Mouse (Mus musculus) layer of hippocampus, adult 2 months (tissue): ENCODE data around the gene Mctp2. TPM values are rescaled to one million over a fixed set of nuclear protein-coding genes. Genes with fewer than 3 reads are reported as not detected.
"Not testable (repeated sequence)": the region's sequence is repeated elsewhere in the genome, so short reads cannot be mapped to it uniquely, and the experiment has no call there.

Experiments
- DNase-seq, 2 experiments: peaks; one replicate each; pipeline ENCODE4 v3.0.0; 2022; ENCODE audit warnings: low spot score in 2 of 2
- H3K27ac ChIP-seq: fragments of 200-600 bp; 2 replicates; pipeline ENCODE4 v1.8.1; 2022
- H3K4me3 ChIP-seq: fragments of 200-600 bp; 2 replicates; pipeline ENCODE4 v1.8.1; 2022; ENCODE audit warnings: mild to moderate bottlenecking
- CTCF ChIP-seq: fragments of 200-600 bp; conservative IDR thresholded peaks from 2 replicates; pipeline ENCODE4 v1.8.1; 2022; ENCODE audit warnings: antibody characterized with exemption, mild to moderate bottlenecking, moderate library complexity
- total RNA-seq, 2 experiments: library from RNA; stranded (reverse); gene quantifications; 2 replicates each; pipeline ENCODE4 v1.2.3; 2021

The Mctp2 gene
- total RNA-seq, 2 experiments from 2014 or later: 1.7 to 1.8 TPM

DNA sequence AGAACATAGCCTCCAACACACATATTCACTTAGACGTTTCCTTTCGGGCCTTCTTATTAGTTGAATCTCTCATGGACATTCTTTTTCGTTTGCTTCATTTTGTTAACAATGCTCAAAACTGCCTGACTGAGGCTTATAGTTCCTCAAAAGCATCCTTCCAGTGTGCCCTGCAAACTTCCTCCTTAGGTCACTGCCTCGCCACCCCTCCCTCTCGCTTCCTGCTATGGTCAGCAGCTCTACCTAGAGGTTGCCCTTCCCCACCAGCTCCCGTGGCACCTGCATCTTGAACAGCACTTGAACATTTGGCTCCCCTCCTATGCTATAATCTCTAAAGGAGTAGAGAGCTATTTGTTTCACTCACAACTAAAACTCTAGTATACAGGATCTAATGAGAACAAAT lies 6.7 kb downstream of the Mctp2 start:
- no peak for TF ChIP-seq CTCF
- no peak overlapping the region for H3K27ac ChIP-seq
- DNase-seq: no peak
- H3K4me3 ChIP-seq: no peak overlapping the region

DNA sequence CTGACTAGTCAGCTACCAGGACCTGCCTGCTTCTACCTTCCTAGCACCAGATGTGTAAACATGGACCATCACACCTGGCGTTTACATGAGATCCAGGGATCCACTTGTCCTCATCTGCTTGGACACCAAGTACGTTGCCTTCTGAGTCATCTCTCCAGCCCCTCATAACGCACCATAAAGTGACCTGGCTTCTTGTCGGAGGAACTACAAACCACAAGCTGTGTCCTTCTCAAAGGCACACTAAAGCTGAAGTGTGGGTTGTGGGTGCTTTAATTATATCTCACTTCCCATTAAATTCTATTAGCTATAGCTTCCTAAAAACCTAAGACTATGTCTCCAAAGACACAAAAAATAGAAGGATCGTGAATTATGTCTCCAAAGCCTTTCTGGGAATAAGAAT lies 9.4 kb downstream of the Mctp2 start:
- TF ChIP-seq CTCF: no peak
- no peak for DNase-seq
- no peak overlapping the region for H3K27ac ChIP-seq
- no peak overlapping the region for H3K4me3 ChIP-seq

DNA sequence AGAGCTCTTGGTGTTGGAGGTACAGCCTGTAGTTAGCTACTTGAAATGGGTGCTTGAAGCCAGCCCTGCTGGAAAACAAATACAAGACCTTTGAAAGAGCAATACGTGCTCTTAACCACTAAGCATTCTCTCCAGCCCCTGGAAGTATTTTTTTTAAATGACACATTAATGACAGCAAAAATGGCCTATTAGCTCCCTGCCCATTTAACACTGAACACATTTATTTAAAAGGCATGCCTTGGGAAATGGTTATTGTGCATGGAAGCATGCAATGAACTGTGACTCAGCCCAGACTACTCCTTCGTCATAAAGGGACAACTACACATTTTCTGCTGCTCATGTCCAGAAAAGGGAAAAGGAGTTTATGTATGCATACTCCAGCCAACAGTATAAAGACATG lies 10.2 kb downstream of the Mctp2 start:
- Histone ChIP-seq H3K27ac (no peak overlapping the region), H3K4me3 (no peak overlapping the region)
- no peak for TF ChIP-seq CTCF
- no peak for DNase-seq

DNA sequence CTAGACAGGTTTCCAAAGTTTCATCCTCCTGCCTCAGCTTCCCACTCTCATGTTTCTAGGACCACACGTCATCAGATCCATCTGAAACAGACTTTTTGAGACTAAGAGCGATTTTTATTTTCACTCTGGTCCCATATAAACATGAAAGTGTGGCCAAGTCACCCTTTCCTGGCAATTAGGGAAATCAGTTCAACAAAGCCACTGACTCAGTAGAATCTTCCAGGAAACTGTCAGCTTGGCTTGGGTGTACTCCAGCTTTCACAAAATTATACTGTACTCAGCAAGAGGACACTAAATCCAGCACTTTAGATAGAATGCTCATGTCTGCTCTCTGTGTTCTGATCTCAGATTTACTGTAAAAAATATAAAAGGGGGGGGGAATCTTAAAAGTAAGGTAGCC lies 11.5 kb downstream of the Mctp2 start:
- TF ChIP-seq CTCF: no peak
- no peak overlapping the region for H3K27ac ChIP-seq
- DNase-seq: no peak
- H3K4me3 ChIP-seq: no peak overlapping the region

DNA sequence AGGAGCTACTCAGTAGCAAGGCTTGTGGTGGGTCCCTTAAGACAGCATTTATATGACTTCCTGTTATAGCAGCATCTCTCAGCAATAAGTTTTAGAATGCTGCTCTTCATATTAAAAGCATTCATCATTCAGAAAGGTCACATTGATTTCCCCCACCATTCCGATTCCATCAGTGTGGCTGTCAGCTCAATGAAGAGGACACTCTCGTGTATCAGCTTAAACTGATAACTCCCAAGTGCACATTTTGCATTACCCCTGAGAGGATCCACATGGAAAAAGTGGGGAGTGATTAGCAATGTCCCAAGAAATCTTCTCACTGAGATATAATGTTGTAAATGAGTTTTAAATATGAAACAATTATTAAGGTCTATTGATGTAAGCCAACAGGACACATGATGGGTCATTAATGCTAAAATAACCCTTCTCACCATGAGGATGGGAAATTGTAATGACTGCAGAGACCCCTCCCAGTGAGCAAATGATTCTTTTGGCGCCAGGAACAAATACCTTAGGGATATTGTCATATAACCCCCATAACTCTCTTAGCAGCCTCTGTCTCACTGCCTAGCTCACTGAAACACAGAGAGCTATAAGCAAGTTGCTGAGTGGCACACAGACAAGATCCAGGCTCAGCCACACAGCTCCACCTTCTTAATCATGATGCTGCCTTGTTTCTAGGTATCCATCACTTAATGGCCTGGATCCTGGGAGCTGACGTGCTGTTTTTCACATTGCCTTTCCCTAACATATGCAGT lies 12.4 kb downstream of the Mctp2 start:
- Histone ChIP-seq H3K27ac (no peak overlapping the region), H3K4me3 (no peak overlapping the region)
- no peak for DNase-seq
- TF ChIP-seq CTCF: no peak

DNA sequence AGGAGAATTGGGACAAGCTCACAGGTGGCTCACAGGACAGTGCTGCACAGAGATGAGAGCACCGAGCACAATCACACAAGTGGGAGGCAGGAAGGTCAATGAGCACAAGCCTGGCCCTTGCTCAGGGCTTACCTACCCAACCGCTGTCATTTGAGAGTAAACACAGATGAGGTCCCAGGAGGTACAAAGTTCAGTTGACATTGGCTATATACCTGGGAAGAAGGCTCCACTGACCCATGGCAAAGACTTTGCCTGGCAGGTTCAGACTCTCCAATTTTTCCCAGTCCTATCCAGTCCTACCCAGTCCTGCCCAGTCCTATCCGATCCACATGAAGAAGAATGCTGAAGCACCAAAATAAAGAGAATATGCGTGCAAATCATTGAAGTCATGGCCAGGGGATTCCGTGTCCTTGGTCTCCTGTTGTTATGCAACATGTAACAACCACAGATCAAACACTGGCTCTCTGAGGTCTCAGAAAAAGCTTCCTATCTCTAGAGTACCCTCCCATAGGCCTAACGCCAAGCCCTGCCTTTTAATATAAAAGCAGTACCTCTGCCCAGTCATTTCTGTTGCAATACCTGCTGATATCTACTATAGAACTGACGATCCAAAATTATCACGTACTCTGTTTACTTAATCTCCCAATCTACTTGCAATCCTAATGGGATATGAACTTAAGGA lies 14.0 kb downstream of the Mctp2 start:
- H3K4me3 ChIP-seq: no peak overlapping the region
- H3K27ac ChIP-seq: no peak overlapping the region
- DNase-seq: no peak
- TF ChIP-seq CTCF: no peak

DNA sequence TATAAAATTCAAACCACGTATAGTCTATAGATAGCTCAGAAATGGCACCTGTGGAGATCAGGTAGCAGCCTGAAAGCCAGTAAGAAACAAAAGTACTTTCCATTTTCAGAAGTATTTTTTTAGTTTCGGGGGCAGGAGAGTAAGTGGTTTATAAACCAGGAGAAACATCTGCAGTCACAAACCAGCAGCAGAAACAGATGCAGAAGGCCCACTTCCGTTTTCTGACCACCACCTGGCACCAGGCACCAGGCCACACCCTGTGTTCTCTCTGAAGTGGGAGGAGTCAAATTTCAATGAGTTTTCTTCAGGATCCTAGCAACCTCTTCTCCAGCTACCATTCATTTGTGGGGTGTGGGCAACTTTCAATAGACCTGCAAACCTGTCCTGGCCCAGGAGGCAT lies 25.7 kb downstream of the Mctp2 start:
- no peak for DNase-seq
- no peak for TF ChIP-seq CTCF
- H3K27ac ChIP-seq: no peak overlapping the region
- H3K4me3 ChIP-seq: no peak overlapping the region

DNA sequence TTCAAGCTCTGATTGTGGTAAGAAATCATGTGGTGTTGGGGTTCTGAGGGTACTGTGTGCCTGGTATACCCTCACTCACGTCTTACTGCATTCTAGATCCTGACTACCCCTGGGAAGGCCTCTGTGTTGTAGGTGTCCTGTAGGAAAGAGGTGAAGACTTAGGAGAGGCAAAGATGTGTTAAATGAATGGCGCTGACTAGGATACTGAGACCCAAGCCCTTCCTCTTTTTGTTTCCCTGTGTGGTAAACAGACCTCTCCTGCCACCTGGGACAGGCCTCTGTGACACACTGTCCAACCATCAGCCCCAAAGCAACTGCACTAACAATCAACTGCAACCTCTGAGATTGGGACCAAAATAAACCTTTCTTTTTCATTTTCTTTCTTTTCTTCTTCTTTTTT lies 28.0 kb downstream of the Mctp2 start:
- no peak overlapping the region for H3K4me3 ChIP-seq
- TF ChIP-seq CTCF: no peak
- no peak for DNase-seq
- no peak overlapping the region for H3K27ac ChIP-seq

DNA sequence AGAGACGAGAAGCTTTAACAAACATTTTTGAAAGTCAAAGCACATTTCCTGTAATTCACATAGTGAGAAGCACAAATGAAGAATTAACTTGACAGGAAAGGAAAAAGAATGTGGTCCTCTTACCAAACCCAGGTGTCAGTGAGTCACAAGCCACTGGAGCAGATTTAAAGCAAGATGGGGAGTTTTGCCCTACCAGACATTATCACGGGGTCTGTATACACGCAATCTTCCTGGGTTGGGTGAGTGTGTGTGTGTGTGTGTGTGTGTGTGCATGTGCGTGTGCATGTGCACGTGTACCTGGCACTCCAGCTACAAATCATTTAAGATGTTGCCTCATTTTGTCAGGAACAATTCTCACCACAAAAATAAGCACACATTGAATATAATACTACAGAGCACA lies 30.9 kb downstream of the Mctp2 start:
- no peak for TF ChIP-seq CTCF
- Histone ChIP-seq H3K27ac (no peak overlapping the region), H3K4me3 (no peak overlapping the region)
- DNase-seq: no peak

DNA sequence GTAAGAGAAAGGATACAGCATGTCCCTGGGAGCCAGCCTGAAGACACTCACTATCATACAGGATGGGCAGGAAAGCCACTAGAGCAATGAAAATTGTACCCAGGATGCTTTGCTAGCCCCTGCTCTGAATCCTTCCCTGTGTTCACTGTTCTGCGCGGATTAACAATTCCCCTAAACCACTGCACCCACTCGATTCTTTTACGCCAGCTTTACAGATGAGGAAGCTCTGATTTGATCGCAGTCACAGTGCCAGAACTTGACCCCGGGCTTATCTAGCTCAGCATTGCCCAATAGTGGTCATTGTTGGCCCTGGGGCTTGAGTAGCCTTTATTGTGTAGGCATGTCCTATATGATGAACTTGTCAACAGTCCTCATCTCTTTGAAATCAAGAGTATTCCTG lies 34.9 kb downstream of the Mctp2 start:
- no peak for DNase-seq

DNA sequence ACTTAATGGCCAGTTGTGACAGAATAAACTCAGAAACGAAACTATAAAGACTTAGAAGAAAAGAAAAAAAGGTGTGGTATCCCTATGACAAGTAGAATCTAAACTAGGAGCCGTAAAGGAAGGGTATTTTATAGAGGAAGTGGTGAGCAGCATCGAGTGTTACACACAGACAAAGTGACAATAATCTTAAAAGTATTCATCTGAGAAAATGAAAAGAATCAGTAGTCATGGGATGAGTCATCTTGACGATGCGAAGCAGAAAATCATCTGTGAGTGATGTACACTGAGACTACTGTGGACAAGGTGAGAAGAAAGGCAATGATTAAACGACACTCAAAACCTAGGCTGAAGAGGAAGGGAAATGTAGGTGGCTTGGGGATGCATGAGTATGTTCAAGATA lies 36.4 kb downstream of the Mctp2 start:
- TF ChIP-seq CTCF: no peak
- Histone ChIP-seq H3K27ac (no peak overlapping the region), H3K4me3 (no peak overlapping the region)
- no peak for DNase-seq

More for the DNA sequence above, 34.9 kb downstream of the Mctp2 start:
- no peak for TF ChIP-seq CTCF
- H3K4me3 ChIP-seq: no peak overlapping the region
- H3K27ac ChIP-seq: no peak overlapping the region

DNA sequence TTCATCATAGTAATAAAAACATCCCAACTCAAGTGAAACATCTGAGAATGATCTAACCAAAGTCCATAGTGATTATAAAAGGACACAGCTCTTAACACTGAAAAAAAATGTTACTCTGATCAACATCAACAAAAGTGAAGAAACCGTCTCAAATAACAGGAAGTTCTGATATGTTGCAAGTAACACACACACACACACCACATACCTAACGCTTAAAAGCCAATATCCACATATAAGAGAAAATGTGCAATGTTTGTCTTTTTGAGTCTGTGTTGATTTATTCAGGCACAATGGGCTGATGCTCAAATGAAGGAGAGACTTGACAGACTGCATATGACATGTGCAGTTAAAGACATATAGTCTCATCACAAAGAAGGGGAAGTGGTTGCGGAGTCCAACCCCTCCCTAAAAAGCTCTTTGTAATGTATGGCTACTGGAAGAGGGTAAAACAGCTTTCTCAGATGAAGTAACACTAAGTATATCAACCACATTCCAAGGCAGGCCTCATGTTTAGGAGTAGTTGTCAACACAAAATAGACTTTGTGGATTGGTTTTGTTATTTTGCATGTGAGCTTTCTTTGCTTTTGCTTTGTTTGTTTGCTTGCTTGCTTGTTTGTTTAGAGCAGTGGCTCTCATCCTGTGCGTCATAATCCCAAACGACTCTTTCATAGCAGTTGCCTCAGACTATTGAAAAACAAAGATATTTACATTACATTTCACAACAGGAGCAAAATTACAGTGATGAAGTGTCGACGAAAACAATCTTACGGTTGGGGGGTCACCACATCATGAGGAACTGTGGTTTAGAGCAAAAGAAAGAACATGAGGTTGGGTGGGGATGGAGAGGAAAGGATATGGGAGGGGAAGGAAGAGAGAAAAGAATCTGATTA lies 45.4 kb downstream of the Mctp2 start:
- TF ChIP-seq CTCF: no peak
- DNase-seq: no peak
- no peak overlapping the region for H3K27ac ChIP-seq
- H3K4me3 ChIP-seq: no peak overlapping the region

DNA sequence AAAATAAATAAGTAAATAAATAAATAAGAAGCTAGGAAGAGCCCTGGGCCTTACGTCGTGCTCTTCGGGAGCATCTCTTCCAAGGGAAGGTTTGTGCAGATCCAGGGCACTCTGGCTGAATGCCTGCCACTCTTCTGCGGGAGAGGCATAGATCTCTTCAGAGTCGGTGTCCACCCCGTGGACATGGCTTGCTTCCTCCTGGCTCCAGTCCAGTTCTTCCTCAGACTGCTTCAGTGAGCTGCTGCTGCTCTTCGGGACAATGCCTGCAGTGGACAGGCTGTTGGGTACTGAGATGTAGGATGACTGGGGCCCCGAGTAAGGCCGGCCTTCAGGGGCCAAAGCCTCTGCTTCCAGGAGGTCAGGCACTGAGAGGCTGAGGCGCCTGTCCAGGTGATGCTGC lies 47.4 kb downstream of the Mctp2 start:
- H3K4me3 ChIP-seq: no peak overlapping the region
- DNase-seq: no peak
- H3K27ac ChIP-seq: no peak overlapping the region
- TF ChIP-seq CTCF: no peak

DNA sequence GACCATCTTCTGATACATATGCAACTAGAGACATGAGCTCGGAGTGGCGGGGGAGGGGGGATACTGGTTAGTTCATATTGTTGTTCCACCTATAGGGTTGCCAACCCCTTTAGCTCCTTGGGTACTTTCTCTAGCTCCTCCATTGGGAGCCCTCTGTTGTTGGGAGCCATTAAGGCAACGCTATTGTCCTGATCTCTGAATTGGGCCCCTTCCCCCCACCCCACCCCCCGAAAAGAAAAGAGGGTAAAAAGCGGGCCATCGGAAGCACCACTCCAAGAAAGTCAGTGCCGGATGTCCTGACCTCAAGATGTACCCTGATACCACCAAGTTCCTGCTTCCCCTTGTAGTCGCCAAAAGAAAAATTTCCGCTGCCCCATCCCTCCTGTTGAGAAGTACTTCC lies 56.1 kb downstream of the Mctp2 start:
- not testable (repeated sequence) for DNase-seq, H3K4me3 ChIP-seq, H3K27ac ChIP-seq
